Mouse (Mus musculus): Measurements from ENCODE around the gene Gstm7.

- no peak for TF ChIP-seq CTCF (IDR thresholded peaks at IDR 0.05; ENCODE audit: insufficient read depth, low read length)
- no peak for TF ChIP-seq POLR2A (IDR thresholded peaks at IDR 0.05; ENCODE audit: borderline replicate concordance, extremely low read depth, low read depth, low read length)
These were observed 53.6 kb downstream of the Gstm7 start for GRCm38 (mm10) chr3:107877747-107878736.

All from lung, adult 2 months (tissue).